In the genomic region with DNA sequence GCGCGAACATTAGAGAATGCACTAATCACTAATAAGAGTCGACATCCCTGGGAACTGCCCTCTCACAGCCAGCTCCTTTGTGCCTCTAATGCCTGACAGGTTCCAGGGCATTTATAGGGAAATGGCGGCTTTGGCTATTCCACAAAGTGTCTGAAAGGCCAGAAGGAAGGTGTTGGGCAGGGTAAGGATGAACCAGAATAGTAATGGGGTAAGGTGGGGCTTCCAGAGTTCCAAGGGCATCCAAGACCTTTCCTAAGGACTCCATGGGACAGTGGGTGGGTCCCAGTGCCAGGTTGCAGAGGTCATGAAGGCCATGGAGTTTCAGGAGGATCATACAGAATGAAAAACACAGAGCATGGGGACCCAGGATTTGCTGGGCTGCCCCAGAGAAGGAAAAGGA, we compare ENCODE assay signal across 17 mouse cellular contexts. TPM values are rescaled to one million over a fixed set of nuclear protein-coding genes. Genes with fewer than 3 reads are reported as not detected.
A peak's percentile ranks its signal among the peaks of the same experiment; 100 is the strongest.
DNase-seq lines count a peak whose midpoint lies in the region; ATAC-seq and TF ChIP-seq lines count a peak whose summit lies in the region.
"Had no signal": no experiment of that assay in that cellular context is flagged by ENCODE, and none has a peak within 500 bp of the region (broad histone marks: within the 10 kb centered on the region; RNA-seq: fewer than 3 reads in every experiment).

No protein-coding gene starts in this region.

- H3K9me3 ChIP-seq in forebrain, embryonic 10.5 days, result no peaks in the 10 kb centered on the region
- no peaks in the 10 kb centered on the region for H3K9me3 ChIP-seq in forebrain, embryonic 16.5 days (ENCODE audit: control insufficient read depth, low read length)
- no peaks in the 10 kb centered on the region for H3K9me3 ChIP-seq in kidney, embryonic 15.5 days (replicated peaks)
- no peaks in the 10 kb centered on the region for H3K9me3 ChIP-seq in ES-E14 (ENCODE audit: control insufficient read depth, insufficient read depth, low read depth, low read length)
- H3K9me3 ChIP-seq in hindbrain, embryonic 15.5 days, result no peaks in the 10 kb centered on the region
- H3K9me3 ChIP-seq: lung, embryonic 15.5 days; megakaryocyte, embryonic 14.5 days; neural tube, embryonic 13.5 days had no signal

- peaks cover 38% of the 10 kb centered on the region for H3K27me3 ChIP-seq in forebrain, embryonic 10.5 days (ENCODE audit: poor library complexity, severe bottlenecking)
- peaks cover 19% of the 10 kb centered on the region for H3K27me3 ChIP-seq in forebrain, embryonic 16.5 days (replicated peaks; ENCODE audit: control insufficient read depth, insufficient read depth, low read length)
- H3K27me3 ChIP-seq in kidney, embryonic 15.5 days, result peaks cover 23% of the 10 kb centered on the region
- H3K27me3 ChIP-seq in kidney, adult 2 months (replicated peaks; ENCODE audit: control insufficient read depth, insufficient read depth, low read length), result no peaks in the 10 kb centered on the region
- peaks cover 19% of the 10 kb centered on the region for H3K27me3 ChIP-seq in hindbrain, embryonic 15.5 days

- H3K4me1 ChIP-seq in forebrain, embryonic 10.5 days, result peaks cover 51% of the 10 kb centered on the region
- H3K4me1 ChIP-seq in forebrain, embryonic 16.5 days (replicated peaks; ENCODE audit: control insufficient read depth, insufficient read depth, low read length), result peaks cover 25% of the 10 kb centered on the region
- H3K4me1 ChIP-seq in kidney, embryonic 15.5 days, result peaks cover 49% of the 10 kb centered on the region
- H3K4me1 ChIP-seq in kidney, adult 2 months (ENCODE audit: control insufficient read depth, insufficient read depth, low read length), result peaks cover 15% of the 10 kb centered on the region
- peaks cover 7 to 24% of the 10 kb centered on the region in 2 experiments; a peak in 3 of 4 replicates for H3K4me1 ChIP-seq in ES-E14 (ENCODE audit: control insufficient read depth in 2 of 2, insufficient read depth in 2 of 2, low read length in 2 of 2, poor library complexity in 1 of 2)
- peaks cover 42% of the 10 kb centered on the region for H3K4me1 ChIP-seq in hindbrain, embryonic 15.5 days (replicated peaks)

- no peak overlapping the region for H3K4me2 ChIP-seq in forebrain, embryonic 16.5 days (ENCODE audit: low read length)
- H3K4me2 ChIP-seq in kidney, embryonic 15.5 days, result peak overlapping the region; percentile 55
- H3K4me2 ChIP-seq in hindbrain, embryonic 15.5 days, result peak overlapping the region; percentile 52; the same call in 1 of the 2 replicates

- DNase-seq in forebrain, embryonic 10.5 days (ENCODE audit: extremely low spot score, low spot score), result no peak
- DNase-seq in kidney, adult 2 months, result no peak
- DNase-seq in ES-E14 (ENCODE audit: low read depth, low spot score), result no peak
- no peak for DNase-seq in adrenal gland, adult 18-20 months (ENCODE audit: low spot score in 2 of 2)
- DNase-seq: cerebellum, adult 2 months; kidney, adult 9 months; right cerebral cortex, adult 18-20 months had no signal

- no peak overlapping the region for H3K27ac ChIP-seq in forebrain, embryonic 10.5 days
- no peak overlapping the region for H3K27ac ChIP-seq in forebrain, embryonic 16.5 days (ENCODE audit: low read length)
- no peak overlapping the region for H3K27ac ChIP-seq in kidney, embryonic 15.5 days
- no peak overlapping the region for H3K27ac ChIP-seq in kidney, adult 2 months (ENCODE audit: insufficient read depth, low read depth, low read length)
- H3K27ac ChIP-seq in ES-E14 (ENCODE audit: insufficient read depth, low read depth, low read length, poor library complexity, severe bottlenecking), result no peak overlapping the region
- no peak overlapping the region for H3K27ac ChIP-seq in hindbrain, embryonic 15.5 days (replicated peaks)
- H3K27ac ChIP-seq: lung, embryonic 15.5 days; neural tube, embryonic 13.5 days had no signal

- TF ChIP-seq POLR2A in kidney, adult 2 months (IDR thresholded peaks at IDR 0.05; ENCODE audit: low read depth, low read length), result no peak

- H3K36me3 ChIP-seq in forebrain, embryonic 10.5 days (replicated peaks), result peaks cover 3% of the 10 kb centered on the region
- H3K36me3 ChIP-seq in forebrain, embryonic 16.5 days (ENCODE audit: control insufficient read depth, insufficient read depth), result no peaks in the 10 kb centered on the region
- H3K36me3 ChIP-seq in kidney, embryonic 15.5 days, result peaks cover 10% of the 10 kb centered on the region; the same call in 1 of the 2 replicates
- no peaks in the 10 kb centered on the region; the same call in 1 of the 2 replicates for H3K36me3 ChIP-seq in kidney, adult 2 months (ENCODE audit: control insufficient read depth, insufficient read depth, low read length)
- H3K36me3 ChIP-seq in ES-E14 (ENCODE audit: control insufficient read depth, insufficient read depth, low read length, poor library complexity, severe bottlenecking), result 0 out of 2 replicates have a peak, but pooled peaks cover 2% of the 10 kb centered on the region
- peaks cover 4% of the 10 kb centered on the region; the same call in 1 of the 2 replicates for H3K36me3 ChIP-seq in hindbrain, embryonic 15.5 days
- H3K36me3 ChIP-seq: neural tube, embryonic 13.5 days had no signal

- TF ChIP-seq CTCF in kidney, adult 2 months (conservative IDR thresholded peaks at IDR 0.05; ENCODE audit: insufficient read depth, insufficient read length, low read depth, low read length), result no peak

- ATAC-seq in forebrain, embryonic 16.5 days, result no peak
- no peak for ATAC-seq in kidney, embryonic 15.5 days (replicated peaks; ENCODE audit: low FRiP score)
- no peak for ATAC-seq in hindbrain, embryonic 15.5 days (ENCODE audit: low FRiP score, low read depth)
- no peak for ATAC-seq in monocyte, adult 5-6 weeks (replicated peaks; ENCODE audit: insufficient number of reproducible peaks, low FRiP score, low TSS enrichment, poor library complexity, severe bottlenecking)

- in situ Hi-C loops in ES-E14 (cut with MboI; ENCODE audit: low sequenced_read_pairs in 2 of 2, unreplicated experiment in 2 of 2), result no loop called here

- peak overlapping the region; percentile 46; the same call in 1 of the 2 replicates for H3K4me3 ChIP-seq in forebrain, embryonic 10.5 days
- H3K4me3 ChIP-seq in forebrain, embryonic 16.5 days (replicated peaks; ENCODE audit: low read length), result no peak overlapping the region
- no peak overlapping the region for H3K4me3 ChIP-seq in kidney, embryonic 15.5 days (replicated peaks)
- no peak overlapping the region for H3K4me3 ChIP-seq in kidney, adult 2 months (ENCODE audit: insufficient read depth, low read depth, low read length)
- H3K4me3 ChIP-seq in ES-E14 (ENCODE audit: insufficient read depth in 1 of 2, low read depth in 1 of 2, low read length in 2 of 2, poor library complexity in 1 of 2, severe bottlenecking in 1 of 2), result peak overlapping the region in 1 of 2 experiments; percentile 56; a peak in 2 of 4 replicates
- H3K4me3 ChIP-seq in hindbrain, embryonic 15.5 days, result no peak overlapping the region

- no peak overlapping the region for H3K9ac ChIP-seq in forebrain, embryonic 16.5 days (replicated peaks; ENCODE audit: low read depth, low read length)
- H3K9ac ChIP-seq in kidney, embryonic 15.5 days, result 0 out of 2 replicates have a peak overlapping the region, but pooled peaks have one; percentile 10
- peak overlapping the region; percentile 45; the same call in 1 of the 2 replicates for H3K9ac ChIP-seq in ES-E14 (ENCODE audit: insufficient read depth, low read depth, low read length, poor library complexity, severe bottlenecking)
- no peak overlapping the region for H3K9ac ChIP-seq in hindbrain, embryonic 15.5 days
- H3K9ac ChIP-seq: lung, embryonic 15.5 days had no signal

- WGBS in forebrain, embryonic 10.5 days, result 45% methylated on average over 4 of the region's 4 CpGs
- 36% methylated on average over 4 of the region's 4 CpGs for WGBS in forebrain, embryonic 16.5 days
- WGBS in kidney, embryonic 15.5 days, result 68% methylated on average over 4 of the region's 4 CpGs
- WGBS in kidney, adult 2 months, result 88% methylated on average over 4 of the region's 4 CpGs
- 53% methylated on average over 4 of the region's 4 CpGs for WGBS in hindbrain, embryonic 15.5 days

RNA-seq across cellular contexts. Expression of a gene that starts 8.3 kb away (rescaled TPM):
- polyA plus RNA-seq in forebrain, embryonic 10.5 days (2016; fragmentation: Nextera tagmentation; extraction: Ambion mirVana), result 0.72 and 1.1 TPM in 2 replicates
- 0.60 and 1.5 TPM in 2 replicates for polyA plus RNA-seq in forebrain, embryonic 16.5 days (2015; fragmentation: Nextera tagmentation; extraction: Ambion mirVana)
- polyA plus RNA-seq in kidney, embryonic 15.5 days (2015; fragmentation: Nextera tagmentation; extraction: Ambion mirVana), result 1.7 and 2.4 TPM in 2 replicates
- 0.95 and 4.0 TPM in 2 replicates for polyA plus RNA-seq in kidney, adult 2 months (2012; rRNA removed)
- total RNA-seq in ES-E14 (2012; rRNA removed), result 0.62 and 1.1 TPM in 2 replicates
- 1.9 and 2.1 TPM in 2 replicates for polyA plus RNA-seq in hindbrain, embryonic 15.5 days (2015; fragmentation: Nextera tagmentation; extraction: Ambion mirVana)
- not detected for total RNA-seq in adrenal gland, adult 18-20 months (2021)
- 29.2 to 74.7 TPM (median 38.4 TPM) in 3 replicates for total RNA-seq in monocyte, adult 5-6 weeks (2017)
- total RNA-seq: layer of hippocampus, adult 8-10 months; left cerebral cortex, postnatal 25 days had no signal

RNA-seq across cellular contexts. Expression of a gene that starts 20.7 kb away (rescaled TPM):
- 0.72 and 1.1 TPM in 2 replicates for polyA plus RNA-seq in forebrain, embryonic 10.5 days (2016; fragmentation: Nextera tagmentation; extraction: Ambion mirVana)
- polyA plus RNA-seq in forebrain, embryonic 16.5 days (2015; fragmentation: Nextera tagmentation; extraction: Ambion mirVana), result 1.0 and 1.4 TPM in 2 replicates
- polyA plus RNA-seq in kidney, embryonic 15.5 days (2015; fragmentation: Nextera tagmentation; extraction: Ambion mirVana), result 0.72 and 0.78 TPM in 2 replicates
- 1.6 and 3.8 TPM in 2 replicates for polyA plus RNA-seq in kidney, adult 2 months (2012; rRNA removed)
- 2.4 and 2.6 TPM in 2 replicates for total RNA-seq in ES-E14 (2012; rRNA removed)
- polyA plus RNA-seq in hindbrain, embryonic 15.5 days (2015; fragmentation: Nextera tagmentation; extraction: Ambion mirVana), result 0.64 and 0.73 TPM in 2 replicates
- under 1 TPM; 0.29 to 0.66 TPM for total RNA-seq in adrenal gland, adult 18-20 months (2021)
- 1.8 to 6.6 TPM (median 5.3 TPM) in 3 replicates for total RNA-seq in monocyte, adult 5-6 weeks (2017)

RNA-seq across cellular contexts. Expression of a gene that starts 24.9 kb away (rescaled TPM):
- 0.10 and 0.41 TPM in 2 replicates for polyA plus RNA-seq in forebrain, embryonic 10.5 days (2016; fragmentation: Nextera tagmentation; extraction: Ambion mirVana)
- polyA plus RNA-seq in forebrain, embryonic 16.5 days (2015; fragmentation: Nextera tagmentation; extraction: Ambion mirVana), result not detected in 2 replicates
- 7.8 TPM in 2 replicates for polyA plus RNA-seq in kidney, embryonic 15.5 days (2015; fragmentation: Nextera tagmentation; extraction: Ambion mirVana)
- 20.7 and 27.5 TPM in 2 replicates for polyA plus RNA-seq in kidney, adult 2 months (2012; rRNA removed)
- total RNA-seq in ES-E14 (2012; rRNA removed), result 0.22 and 0.37 TPM in 2 replicates
- not detected in 2 replicates for polyA plus RNA-seq in hindbrain, embryonic 15.5 days (2015; fragmentation: Nextera tagmentation; extraction: Ambion mirVana)
- total RNA-seq in adrenal gland, adult 18-20 months (2021), result under 1 TPM in 1 of 2 experiments, not detected in 1; 0.35 TPM
- not detected in 3 replicates for total RNA-seq in monocyte, adult 5-6 weeks (2017)
- total RNA-seq: gastrocnemius, postnatal 4 days; left cerebral cortex, postnatal 25 days had no signal
- polyA plus RNA-seq: neural tube, embryonic 13.5 days had no signal

RNA-seq across cellular contexts. Expression of a gene that starts 41.6 kb away (rescaled TPM):
- polyA plus RNA-seq in forebrain, embryonic 10.5 days (2016; fragmentation: Nextera tagmentation; extraction: Ambion mirVana), result 134 and 135 TPM in 2 replicates
- polyA plus RNA-seq in forebrain, embryonic 16.5 days (2015; fragmentation: Nextera tagmentation; extraction: Ambion mirVana), result 118 and 125 TPM in 2 replicates
- polyA plus RNA-seq in kidney, embryonic 15.5 days (2015; fragmentation: Nextera tagmentation; extraction: Ambion mirVana), result 158 and 161 TPM in 2 replicates
- polyA plus RNA-seq in kidney, adult 2 months (2012; rRNA removed), result 55.1 and 60.4 TPM in 2 replicates
- 176 and 257 TPM in 2 replicates for total RNA-seq in ES-E14 (2012; rRNA removed)
- polyA plus RNA-seq in hindbrain, embryonic 15.5 days (2015; fragmentation: Nextera tagmentation; extraction: Ambion mirVana), result 114 and 120 TPM in 2 replicates
- 100 to 1,000 TPM; 227 to 290 TPM for total RNA-seq in adrenal gland, adult 18-20 months (2021)
- total RNA-seq in monocyte, adult 5-6 weeks (2017), result 300 to 351 TPM (median 344 TPM) in 3 replicates

RNA-seq across cellular contexts. Expression of a gene that starts 41.9 kb away (rescaled TPM):
- polyA plus RNA-seq in forebrain, embryonic 10.5 days (2016; fragmentation: Nextera tagmentation; extraction: Ambion mirVana), result 12.7 and 14.0 TPM in 2 replicates
- polyA plus RNA-seq in forebrain, embryonic 16.5 days (2015; fragmentation: Nextera tagmentation; extraction: Ambion mirVana), result 26.8 and 30.4 TPM in 2 replicates
- polyA plus RNA-seq in kidney, embryonic 15.5 days (2015; fragmentation: Nextera tagmentation; extraction: Ambion mirVana), result 17.5 and 18.1 TPM in 2 replicates
- polyA plus RNA-seq in kidney, adult 2 months (2012; rRNA removed), result 4.5 and 5.0 TPM in 2 replicates
- 11.9 and 20.6 TPM in 2 replicates for total RNA-seq in ES-E14 (2012; rRNA removed)
- polyA plus RNA-seq in hindbrain, embryonic 15.5 days (2015; fragmentation: Nextera tagmentation; extraction: Ambion mirVana), result 33.1 and 35.9 TPM in 2 replicates
- 1 to 10 TPM; 5.9 to 6.1 TPM for total RNA-seq in adrenal gland, adult 18-20 months (2021)
- total RNA-seq in monocyte, adult 5-6 weeks (2017), result 2.8 to 3.5 TPM (median 3.1 TPM) in 3 replicates

Comparison
In these comparisons a context has a peak if more than half of its experiments do, and no peak if none do; other contexts are left out.
1. H3K9ac ChIP-seq: peak in kidney, embryonic 15.5 days (single experiment) and ES-E14 (single experiment); none in forebrain, embryonic 16.5 days (single experiment) and hindbrain, embryonic 15.5 days (single experiment).